Mouse (Mus musculus): ENCODE data around the gene Ttn. TPM values are rescaled to one million over a fixed set of nuclear protein-coding genes. Genes with fewer than 3 reads are reported as not detected.
A peak's percentile ranks its signal among the peaks of the same experiment; 100 is the strongest.

Gene Ttn
- polyA plus RNA-seq, 1 experiment: under 0.01 TPM

GRCm38 (mm10) chr2:76673472-76674081, 308.8 kb downstream of the Ttn start:
- H3K4me1 ChIP-seq (ENCODE audit: control insufficient read depth): peaks cover 50% of the 10 kb centered on the region
- H3K9me3 ChIP-seq (ENCODE audit: control insufficient read depth, low read length): no peaks in the 10 kb centered on the region
- no peaks in the 10 kb centered on the region for H3K27me3 ChIP-seq (ENCODE audit: control insufficient read depth)
- no peaks in the 10 kb centered on the region; the same call in 1 of the 2 replicates for H3K36me3 ChIP-seq (ENCODE audit: control insufficient read depth)
- peak overlapping the region; percentile 62 for H3K4me3 ChIP-seq (replicated peaks)
- TF ChIP-seq GATA1 (IDR thresholded peaks at IDR 0.05; ENCODE audit: low read length): no peak
- no peak for TF ChIP-seq TAL1 (IDR thresholded peaks at IDR 0.05; ENCODE audit: low read length)

- TF ChIP-seq GATA1 (IDR thresholded peaks at IDR 0.05; ENCODE audit: low read length): no peak
- no peak for TF ChIP-seq TAL1 (IDR thresholded peaks at IDR 0.05; ENCODE audit: low read length)
- Histone ChIP-seq H3K4me1 (ENCODE audit: control insufficient read depth) (peaks cover 50% of the 10 kb centered on the region), H3K27me3 (ENCODE audit: control insufficient read depth) (no peaks in the 10 kb centered on the region)
Observed at GRCm38 (mm10) chr2:76672966-76673392, 309.4 kb downstream of the Ttn start, which contains the start of gene Fkbp7. Gene Fkbp7, minus strand, starts transcription at chr2:76673116.

GRCm38 (mm10) chr2:76672134-76672745, 310.1 kb downstream of the Ttn start:
- Histone ChIP-seq H3K36me3 (ENCODE audit: control insufficient read depth) (no peaks in the 10 kb centered on the region), H3K4me1 (ENCODE audit: control insufficient read depth) (peaks cover 50% of the 10 kb centered on the region), H3K4me3 (replicated peaks) (peak overlapping the region; percentile 62), H3K9me3 (ENCODE audit: control insufficient read depth, low read length) (no peaks in the 10 kb centered on the region), H3K27me3 (ENCODE audit: control insufficient read depth) (no peaks in the 10 kb centered on the region)
- TF ChIP-seq TAL1 (IDR thresholded peaks at IDR 0.05; ENCODE audit: low read length) (no peak), GATA1 (IDR thresholded peaks at IDR 0.05; ENCODE audit: low read length) (no peak)

More at GRCm38 (mm10) chr2:76672966-76673392, 309.4 kb downstream of the Ttn start, which contains the start of gene Fkbp7:
- Histone ChIP-seq H3K4me3 (replicated peaks) (peak within 1 kb of the TSS; percentile 62), H3K36me3 (ENCODE audit: control insufficient read depth) (no peaks in the 10 kb centered on the region), H3K9me3 (ENCODE audit: control insufficient read depth, low read length) (no peaks in the 10 kb centered on the region)

GRCm38 (mm10) chr2:76671641-76672040, 310.7 kb downstream of the Ttn start:
- H3K4me3 ChIP-seq (replicated peaks): no peak overlapping the region
- H3K36me3 ChIP-seq (ENCODE audit: control insufficient read depth): no peaks in the 10 kb centered on the region
- no peaks in the 10 kb centered on the region for H3K9me3 ChIP-seq (ENCODE audit: control insufficient read depth, low read length)
- TF ChIP-seq GATA1 (IDR thresholded peaks at IDR 0.05; ENCODE audit: low read length) (no peak), TAL1 (IDR thresholded peaks at IDR 0.05; ENCODE audit: low read length) (no peak)
- H3K4me1 ChIP-seq (ENCODE audit: control insufficient read depth): peaks cover 47% of the 10 kb centered on the region
- no peaks in the 10 kb centered on the region for H3K27me3 ChIP-seq (ENCODE audit: control insufficient read depth)

- H3K9me3 ChIP-seq (ENCODE audit: control insufficient read depth, low read length): no peaks in the 10 kb centered on the region
- TF ChIP-seq GATA1 (IDR thresholded peaks at IDR 0.05; ENCODE audit: low read length) (no peak), TAL1 (IDR thresholded peaks at IDR 0.05; ENCODE audit: low read length) (no peak)
- peaks cover 7% of the 10 kb centered on the region for H3K4me1 ChIP-seq (ENCODE audit: control insufficient read depth)
- no peaks in the 10 kb centered on the region for H3K27me3 ChIP-seq (ENCODE audit: control insufficient read depth)
- peaks cover 6% of the 10 kb centered on the region for H3K36me3 ChIP-seq (ENCODE audit: control insufficient read depth)
- no peak overlapping the region for H3K4me3 ChIP-seq (replicated peaks)
Observed at GRCm38 (mm10) chr2:76667200-76667599, 315.1 kb downstream of the Ttn start.

- no peaks in the 10 kb centered on the region for H3K4me1 ChIP-seq (ENCODE audit: control insufficient read depth)
- H3K4me3 ChIP-seq (replicated peaks): no peak overlapping the region
- no peak for TF ChIP-seq GATA1 (IDR thresholded peaks at IDR 0.05; ENCODE audit: low read length)
- no peak for TF ChIP-seq TAL1 (IDR thresholded peaks at IDR 0.05; ENCODE audit: low read length)
- no peaks in the 10 kb centered on the region for H3K27me3 ChIP-seq (ENCODE audit: control insufficient read depth)
- H3K9me3 ChIP-seq (ENCODE audit: control insufficient read depth, low read length): no peaks in the 10 kb centered on the region
- peaks cover 6% of the 10 kb centered on the region for H3K36me3 ChIP-seq (ENCODE audit: control insufficient read depth)
Observed at GRCm38 (mm10) chr2:76665531-76665930, 316.8 kb downstream of the Ttn start.

GRCm38 (mm10) chr2:76659419-76659818, 322.9 kb downstream of the Ttn start:
- H3K4me1 ChIP-seq (ENCODE audit: control insufficient read depth): no peaks in the 10 kb centered on the region
- H3K4me3 ChIP-seq (replicated peaks): no peak overlapping the region
- H3K9me3 ChIP-seq (ENCODE audit: control insufficient read depth, low read length): no peaks in the 10 kb centered on the region
- no peaks in the 10 kb centered on the region; the same call in 1 of the 2 replicates for H3K27me3 ChIP-seq (ENCODE audit: control insufficient read depth)
- no peaks in the 10 kb centered on the region for H3K36me3 ChIP-seq (ENCODE audit: control insufficient read depth)
- TF ChIP-seq GATA1 (IDR thresholded peaks at IDR 0.05; ENCODE audit: low read length): no peak
- TF ChIP-seq TAL1 (IDR thresholded peaks at IDR 0.05; ENCODE audit: low read length): no peak

GRCm38 (mm10) chr2:76658551-76658950, 323.8 kb downstream of the Ttn start:
- Histone ChIP-seq H3K4me1 (ENCODE audit: control insufficient read depth) (no peaks in the 10 kb centered on the region), H3K9me3 (ENCODE audit: control insufficient read depth, low read length) (no peaks in the 10 kb centered on the region), H3K27me3 (ENCODE audit: control insufficient read depth) (no peaks in the 10 kb centered on the region; the same call in 1 of the 2 replicates), H3K4me3 (replicated peaks) (no peak overlapping the region), H3K36me3 (ENCODE audit: control insufficient read depth) (no peaks in the 10 kb centered on the region)
- TF ChIP-seq GATA1 (IDR thresholded peaks at IDR 0.05; ENCODE audit: low read length) (no peak), TAL1 (IDR thresholded peaks at IDR 0.05; ENCODE audit: low read length) (no peak)

GRCm38 (mm10) chr2:76655982-76656381, 326.4 kb downstream of the Ttn start:
- no peaks in the 10 kb centered on the region for H3K4me1 ChIP-seq (ENCODE audit: control insufficient read depth)
- no peaks in the 10 kb centered on the region; the same call in 1 of the 2 replicates for H3K9me3 ChIP-seq (ENCODE audit: control insufficient read depth, low read length)
- TF ChIP-seq GATA1 (IDR thresholded peaks at IDR 0.05; ENCODE audit: low read length) (no peak), TAL1 (IDR thresholded peaks at IDR 0.05; ENCODE audit: low read length) (no peak)
- H3K36me3 ChIP-seq (ENCODE audit: control insufficient read depth): no peaks in the 10 kb centered on the region
- H3K27me3 ChIP-seq (ENCODE audit: control insufficient read depth): no peaks in the 10 kb centered on the region; the same call in 1 of the 2 replicates
- no peak overlapping the region for H3K4me3 ChIP-seq (replicated peaks)
